Mouse (Mus musculus) monocyte, adult 2 months (primary cell): ENCODE data around the gene Asb3.

ENCODE experiments used
- DNase-seq, 2 experiments: peaks; one replicate each; pipeline ENCODE4 v3.0.0; 2022; ENCODE audit warnings: low spot score in 2 of 2, low read depth in 1 of 2

The Asb3 gene

DNA sequence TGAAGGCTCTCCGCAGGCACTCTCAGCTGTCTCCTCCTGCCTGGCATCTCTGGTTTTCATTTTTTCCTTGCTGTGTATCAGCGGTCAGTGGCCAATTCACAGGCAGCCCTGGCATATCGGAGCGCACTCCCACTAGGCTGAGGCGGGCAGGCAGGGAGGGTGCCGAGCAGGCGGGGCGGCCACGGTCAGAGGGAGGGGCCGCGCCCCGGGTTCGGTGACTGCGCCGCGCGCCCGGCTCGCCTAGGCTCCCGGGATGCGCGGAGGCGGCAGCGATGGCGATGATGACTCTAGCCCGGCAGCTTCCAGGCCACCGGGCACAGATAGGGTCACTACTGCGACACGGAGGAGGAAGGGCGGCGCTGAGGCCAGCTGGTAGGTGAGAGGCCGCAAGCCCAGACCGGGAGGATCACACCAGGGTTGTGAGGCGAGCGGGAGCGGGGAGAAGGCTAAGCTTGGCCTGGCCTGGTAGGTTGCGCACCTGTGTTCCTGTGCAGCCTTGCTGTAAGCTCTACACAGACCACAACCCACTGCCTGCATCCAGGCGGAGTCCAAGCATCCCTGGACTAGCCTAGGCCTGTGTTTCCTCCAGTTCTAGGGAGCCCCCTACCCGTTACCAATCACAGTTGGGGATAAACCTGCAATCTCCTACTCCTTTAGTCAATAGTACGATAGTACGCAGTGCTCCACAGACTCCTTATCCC, at the start of gene Asb3, which contains the start of gene Gpr75:
TSS of gene Asb3 (plus strand) at position 246 of the 701 bp plus-strand sequence.
TSS of gene Gpr75 (plus strand) at position 188 of the 701 bp plus-strand sequence.
- DNase-seq: no peak

DNA sequence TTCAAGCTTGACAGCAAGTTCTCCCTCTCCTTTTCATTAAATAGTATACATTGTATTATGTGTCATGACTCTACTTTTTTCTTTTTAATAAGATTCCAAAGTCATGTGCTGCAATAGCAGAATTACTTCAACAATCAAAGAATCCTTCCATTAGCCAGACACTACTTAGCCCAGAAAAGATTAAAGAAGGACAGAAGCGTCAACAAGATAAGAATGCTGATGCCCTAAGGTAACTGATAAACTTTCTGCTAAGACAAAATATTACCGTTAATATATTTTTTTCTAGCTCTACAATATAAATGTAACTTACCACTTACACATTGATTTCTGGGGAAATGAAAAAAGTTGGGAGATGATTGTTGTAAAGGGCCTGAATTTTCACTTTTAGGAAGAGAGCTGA, 46.4 kb upstream of the Asb3 start:
- DNase-seq: no peak

DNA sequence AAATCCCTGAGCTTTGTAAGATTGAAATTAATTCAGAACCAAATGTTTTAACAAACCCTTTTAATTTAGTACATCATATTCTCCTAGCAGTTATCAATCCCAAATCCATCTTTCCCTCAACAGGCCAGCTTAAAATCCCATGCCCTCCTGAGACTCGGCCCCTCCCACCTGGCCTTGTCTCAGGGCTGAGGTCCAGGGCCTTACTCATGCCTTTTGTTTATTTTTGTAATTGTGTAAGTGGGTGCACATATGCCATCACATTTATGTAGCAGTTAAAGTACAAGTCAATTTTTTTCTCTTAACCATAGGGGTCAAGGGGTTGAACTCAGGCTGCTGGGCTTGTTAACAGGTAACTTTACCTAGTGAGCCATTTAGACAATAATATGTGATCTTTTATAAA, 40.9 kb upstream of the Asb3 start:
- DNase-seq: no peak

DNA sequence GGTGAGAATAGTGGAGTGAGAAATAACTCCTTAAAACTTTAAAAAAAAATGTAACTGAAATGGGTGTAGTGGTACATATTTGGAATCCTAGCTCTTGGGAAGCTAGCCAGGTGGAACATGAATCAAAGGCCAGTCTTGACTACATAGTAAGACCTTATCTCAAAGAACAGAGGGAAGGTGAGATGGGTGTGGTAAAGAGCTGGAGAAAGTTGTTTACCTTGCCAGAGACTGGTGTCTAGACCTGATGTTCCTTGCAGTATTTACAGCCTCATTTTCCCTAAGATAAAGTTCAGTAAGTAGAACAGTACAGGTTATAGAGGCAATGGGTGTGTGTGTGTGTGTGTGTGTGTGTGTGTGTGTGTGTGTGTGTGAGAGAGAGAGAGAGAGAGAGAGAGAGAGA, 12.8 kb upstream of the Asb3 start:
- no peak for DNase-seq

DNA sequence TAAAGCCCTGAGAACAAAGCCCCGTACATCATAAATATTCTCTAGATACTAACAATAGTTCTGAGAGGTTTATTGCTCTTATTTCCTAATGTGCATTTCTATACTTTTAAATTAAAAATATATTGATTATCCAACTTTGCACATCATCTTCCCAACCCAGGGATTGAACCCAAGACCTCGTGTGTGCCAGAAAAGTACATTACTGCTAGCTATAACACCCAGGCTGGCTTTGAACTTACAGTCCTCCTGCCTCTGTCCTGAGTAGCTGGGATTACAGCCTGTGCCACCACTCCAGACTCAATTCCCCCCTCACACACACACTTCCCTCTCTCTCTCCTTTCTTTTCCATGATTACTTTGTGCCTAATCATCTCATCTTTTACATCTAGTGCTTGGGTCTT, 2.9 kb downstream of the Asb3 start:
- DNase-seq: no peak

DNA sequence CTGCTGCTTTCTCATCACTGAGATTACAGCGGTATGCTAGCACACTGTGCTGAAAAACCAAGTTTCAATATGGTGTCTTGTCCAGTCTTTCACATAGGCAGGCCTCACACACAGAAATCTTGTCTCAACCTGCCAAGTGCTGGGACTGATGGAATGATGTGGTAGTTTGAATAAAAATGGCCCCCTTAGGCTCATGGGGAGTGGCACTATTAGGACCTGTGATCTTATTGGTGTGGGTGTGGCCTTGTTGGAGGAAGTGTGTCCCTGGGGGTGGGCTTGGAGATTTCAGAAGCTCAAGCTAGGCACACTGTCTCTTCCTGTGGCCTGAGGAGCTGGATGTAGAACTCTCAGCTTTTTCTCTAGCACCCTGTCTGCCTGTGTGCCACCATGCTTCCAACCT, 11.0 kb downstream of the Asb3 start:
- DNase-seq: no peak

DNA sequence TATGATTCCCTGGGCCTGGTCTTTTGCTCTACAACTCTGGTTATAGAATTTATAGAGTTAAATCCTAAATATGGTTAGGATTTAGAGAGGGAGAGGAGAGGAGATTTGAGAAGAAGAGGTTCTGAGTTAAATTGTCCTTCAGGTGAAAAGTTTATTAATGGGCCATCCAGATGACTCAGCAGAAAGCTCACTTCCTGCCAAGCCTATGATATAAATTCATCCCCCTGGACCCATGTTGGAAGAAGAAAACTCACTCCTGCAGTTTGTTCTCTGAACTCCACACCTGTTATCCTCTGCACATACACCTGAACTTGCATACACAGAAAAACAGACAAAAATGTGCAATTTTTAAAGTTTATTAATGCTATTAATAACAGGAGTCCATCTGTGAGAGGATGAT, 14.1 kb downstream of the Asb3 start:
- no peak for DNase-seq

DNA sequence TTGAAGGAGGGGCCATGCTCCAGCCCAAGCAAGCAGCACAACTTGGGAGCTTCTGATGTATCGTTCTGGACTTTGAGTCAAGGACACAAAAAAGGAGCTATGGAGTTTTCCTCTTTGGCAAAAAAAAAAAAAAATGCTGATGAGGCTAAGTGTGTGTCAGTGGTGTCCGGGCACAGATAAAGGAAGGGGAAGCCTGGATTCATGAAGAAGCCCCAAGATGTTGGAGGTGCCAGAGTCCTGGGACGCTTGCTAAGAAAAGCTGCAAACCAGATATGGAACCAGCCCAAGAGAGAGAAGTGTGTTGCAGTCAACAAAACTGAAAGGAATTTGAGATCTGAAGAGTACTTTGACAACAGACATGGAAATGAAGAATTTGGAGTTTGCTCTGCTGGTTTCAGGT, 27.1 kb downstream of the Asb3 start:
- no peak for DNase-seq

DNA sequence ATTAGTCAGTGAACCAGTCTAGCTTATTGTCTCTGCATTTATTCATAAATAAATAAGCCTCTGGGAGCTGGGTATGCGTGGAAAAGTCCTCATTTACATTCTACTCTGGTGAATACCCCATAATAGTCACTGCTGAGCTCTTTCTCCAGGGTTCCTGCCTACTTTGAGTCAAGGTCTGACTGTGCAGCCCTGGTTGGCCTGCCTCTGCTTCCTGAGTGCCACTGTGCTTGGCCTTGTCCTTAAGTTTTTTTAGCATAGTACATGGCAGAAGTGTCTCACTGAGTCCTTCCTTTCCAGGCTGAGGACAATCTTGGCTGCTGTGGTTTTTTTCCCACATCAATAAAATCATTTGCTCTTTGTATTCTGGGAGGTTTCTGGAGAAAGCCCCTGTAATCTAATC, 35.4 kb downstream of the Asb3 start:
- DNase-seq: no peak

DNA sequence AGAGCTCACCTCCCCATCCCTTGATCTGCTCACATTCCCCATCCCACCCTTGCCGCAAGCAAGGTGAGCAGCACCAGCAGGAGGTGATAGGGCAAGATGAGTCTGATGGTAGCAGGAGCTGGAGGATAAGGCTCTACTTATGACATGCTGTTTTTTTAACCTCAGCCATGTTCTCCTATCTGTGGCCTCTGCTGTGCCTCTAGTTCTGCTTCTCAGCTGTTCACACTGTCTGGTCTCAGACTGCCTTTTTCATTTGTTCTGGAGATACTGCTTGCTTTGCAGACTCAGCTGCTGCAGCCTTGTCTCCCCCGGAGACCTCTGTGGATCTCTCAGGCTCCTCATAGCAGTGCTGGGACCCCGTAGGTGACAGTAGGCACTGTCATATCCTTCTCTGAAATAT, 38.1 kb downstream of the Asb3 start:
- DNase-seq: no peak

DNA sequence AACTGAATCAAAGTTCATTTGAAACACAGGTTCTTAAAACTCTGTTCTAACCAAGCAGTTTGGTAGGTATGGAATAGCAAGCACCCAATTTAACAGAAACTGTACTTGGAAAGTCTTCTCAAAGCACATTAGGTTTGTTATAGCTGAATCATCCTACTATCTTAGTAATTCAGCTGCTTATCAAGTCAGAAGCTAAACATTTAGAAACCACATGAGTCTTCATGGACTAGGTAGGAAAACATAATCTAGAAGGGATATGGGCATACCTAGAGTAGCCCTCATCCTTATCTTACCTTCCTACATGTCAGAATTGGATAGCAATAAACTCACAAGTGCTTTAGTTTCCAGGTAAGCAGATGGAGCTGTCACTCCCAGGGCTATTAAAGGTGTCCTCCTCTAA, 42.9 kb downstream of the Asb3 start:
- no peak for DNase-seq

DNA sequence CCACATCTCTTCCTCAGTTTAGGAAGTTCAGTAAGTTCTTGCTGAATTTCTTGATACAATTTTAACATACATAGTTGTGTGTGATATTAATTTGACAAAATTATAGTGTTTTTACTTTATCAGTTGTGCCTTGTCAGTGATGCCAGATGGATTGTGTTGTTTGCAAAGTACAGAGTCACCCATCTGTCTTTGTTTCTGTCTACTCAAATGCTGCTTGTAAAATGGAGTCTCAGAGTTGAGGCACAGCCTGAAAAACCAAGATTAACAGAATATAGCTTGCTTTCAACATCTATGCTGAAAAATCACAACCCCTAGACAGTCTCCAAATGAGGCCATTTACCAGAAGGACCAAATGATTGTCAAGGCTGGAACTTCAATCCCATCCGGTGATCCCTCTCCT, 43.3 kb downstream of the Asb3 start:
- DNase-seq: no peak

DNA sequence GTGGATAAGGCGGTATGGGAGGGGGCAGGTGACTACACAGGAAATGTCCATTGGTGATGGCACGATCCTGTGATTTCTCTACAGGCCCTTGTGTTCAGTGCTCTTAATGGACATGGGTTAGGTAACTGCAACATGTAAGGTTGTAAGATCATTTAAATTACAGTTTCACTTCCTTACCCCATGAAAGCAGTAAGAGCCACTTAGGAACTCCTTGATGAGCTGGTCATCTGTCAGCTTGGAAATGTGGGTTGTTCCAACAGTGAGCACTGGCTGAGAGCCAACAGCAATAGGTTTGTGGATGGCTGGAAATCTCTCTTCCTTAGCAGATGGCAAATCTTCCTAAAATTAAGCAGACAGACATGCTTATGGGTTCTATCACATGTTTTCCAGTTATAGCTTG, 58.3 kb downstream of the Asb3 start:
- no peak for DNase-seq

DNA sequence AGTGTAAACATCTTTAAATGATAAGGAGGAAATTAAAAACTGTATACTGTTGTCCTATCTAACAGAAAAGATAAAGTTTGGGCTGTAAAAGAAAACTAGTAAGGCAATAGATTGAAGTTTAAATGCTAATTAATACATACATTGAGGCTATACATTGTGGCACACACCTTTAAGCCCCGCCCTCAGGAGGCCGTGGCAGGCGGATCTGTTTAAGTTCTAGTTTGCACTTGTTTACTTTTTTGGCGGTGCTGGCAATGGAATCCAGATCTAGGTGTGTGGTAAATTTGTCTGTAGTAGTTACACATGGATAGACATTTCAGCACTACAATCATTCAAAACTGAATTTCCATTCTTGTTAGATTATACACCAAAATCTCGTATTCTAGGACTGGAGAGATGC, 67.6 kb downstream of the Asb3 start:
- no peak for DNase-seq

DNA sequence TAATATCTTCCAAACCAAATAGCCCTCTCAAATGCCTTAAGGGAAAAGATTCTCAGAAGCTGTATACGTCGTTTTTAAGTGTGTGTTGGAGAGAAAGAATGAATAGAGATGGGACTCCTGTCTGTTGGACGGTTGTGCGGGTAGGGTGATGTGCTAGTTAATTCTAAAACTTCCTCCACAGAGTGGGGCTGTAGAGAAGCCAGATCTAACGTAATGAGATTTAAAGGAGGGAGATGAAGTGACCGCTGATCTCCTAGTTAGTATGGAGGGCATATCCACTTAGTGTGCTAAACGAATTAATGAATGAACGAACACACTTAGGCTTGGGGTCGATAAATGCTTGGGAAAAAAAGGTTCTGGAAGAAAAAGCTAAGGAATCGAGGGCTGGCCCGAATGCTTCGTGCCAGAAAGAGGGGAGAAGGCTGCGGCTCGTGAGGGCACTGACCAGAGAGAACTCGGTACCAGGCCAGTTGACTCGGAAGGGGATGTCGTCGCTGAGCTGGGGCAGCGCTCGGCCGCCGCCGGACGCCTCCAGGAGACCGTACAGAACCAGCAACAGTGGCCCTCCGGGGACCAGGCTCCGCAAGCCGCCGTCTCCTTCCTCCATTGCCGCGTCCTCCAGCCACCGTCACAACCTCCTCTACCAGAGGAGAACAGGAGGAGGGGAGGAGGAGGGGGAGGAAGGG, 68.4 kb downstream of the Asb3 start:
- DNase-seq: peak in 1 of 2 experiments; percentile 2

DNA sequence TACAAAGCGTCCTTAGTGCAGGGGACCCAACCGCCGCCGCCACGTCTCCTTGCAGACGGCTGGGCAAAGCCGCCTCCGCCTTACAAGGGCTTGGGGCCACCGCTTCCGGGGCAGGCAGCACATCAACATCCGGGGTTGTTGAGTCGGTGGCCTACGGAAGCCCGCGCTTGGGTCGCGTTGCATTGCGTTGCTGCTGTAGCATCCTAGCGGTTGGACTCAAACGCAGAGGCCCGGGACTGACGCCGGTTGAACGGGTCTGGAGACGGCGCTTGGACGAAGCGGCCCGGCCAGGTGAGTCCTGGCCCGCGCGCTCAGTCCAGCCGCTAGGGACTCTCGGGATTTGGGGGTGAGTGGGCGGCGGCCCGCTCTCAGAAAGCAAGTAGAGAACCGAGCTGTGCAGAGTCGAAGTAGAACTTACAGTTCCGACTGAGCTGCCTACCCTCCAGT, 69.1 kb downstream of the Asb3 start, which contains the start of gene Erlec1:
TSS of gene Erlec1 (minus strand) at position 57 of the 447 bp plus-strand sequence.
- peak; percentile 27 to 66 for DNase-seq

DNA sequence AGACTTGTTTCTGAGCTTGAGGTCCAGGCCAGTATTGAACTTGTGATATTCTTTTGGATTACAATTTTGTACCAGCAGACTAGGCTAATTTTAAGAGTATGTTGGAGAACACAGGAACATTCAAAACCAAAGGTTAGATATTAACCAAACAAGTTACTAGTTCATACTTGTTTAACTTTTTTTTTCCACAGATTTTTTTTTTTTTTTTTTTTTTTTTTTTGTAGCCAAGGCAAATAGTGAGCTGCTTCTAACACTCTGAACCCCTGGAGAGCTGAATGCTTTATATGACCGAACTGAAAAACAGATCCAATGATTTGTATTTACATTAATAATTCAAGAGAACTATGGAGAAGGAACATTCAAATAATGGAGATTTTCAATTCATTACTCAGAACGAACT, 100.0 kb downstream of the Asb3 start:
- DNase-seq: no peak

DNA sequence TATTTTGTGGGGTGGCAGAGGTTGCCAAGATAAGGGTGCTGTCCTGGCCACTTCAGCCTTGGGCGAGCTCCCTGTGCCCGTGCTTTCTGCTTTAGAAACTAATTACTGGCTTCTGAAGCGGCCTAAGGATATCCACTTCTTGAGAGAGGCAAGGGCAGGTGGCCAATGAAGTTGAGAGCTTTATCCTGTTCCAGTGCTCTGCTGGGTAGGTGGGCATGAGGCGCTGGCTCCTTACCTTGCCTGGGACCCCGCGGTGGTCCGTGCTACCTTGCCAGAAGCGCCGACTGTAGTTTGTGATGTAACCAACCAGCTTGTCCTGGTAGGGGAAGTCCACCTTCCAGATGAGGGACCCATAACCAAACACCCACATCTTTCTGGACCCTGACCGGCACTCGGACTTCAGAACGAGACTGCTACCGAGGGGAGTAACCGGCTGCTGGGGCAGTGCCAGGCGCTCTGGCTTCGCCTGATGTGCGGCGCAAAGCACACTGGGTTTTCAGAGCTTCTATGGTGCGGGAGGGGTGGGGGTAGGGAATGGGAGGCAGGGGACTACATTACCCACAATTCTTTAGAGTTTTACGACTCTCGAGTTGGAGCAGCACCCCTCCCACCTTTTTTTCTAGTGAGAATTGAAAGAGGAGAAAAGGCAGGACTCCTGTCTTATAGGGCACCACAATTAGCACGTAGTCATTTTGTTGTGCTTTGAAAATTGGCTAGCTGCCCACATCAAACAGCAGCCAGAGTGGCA, 100.8 kb downstream of the Asb3 start, which contains the start of gene Chac2:
TSS of gene Chac2 (minus strand) at position 474 of the 748 bp plus-strand sequence.
- DNase-seq: peak; percentile 1 to 15

DNA sequence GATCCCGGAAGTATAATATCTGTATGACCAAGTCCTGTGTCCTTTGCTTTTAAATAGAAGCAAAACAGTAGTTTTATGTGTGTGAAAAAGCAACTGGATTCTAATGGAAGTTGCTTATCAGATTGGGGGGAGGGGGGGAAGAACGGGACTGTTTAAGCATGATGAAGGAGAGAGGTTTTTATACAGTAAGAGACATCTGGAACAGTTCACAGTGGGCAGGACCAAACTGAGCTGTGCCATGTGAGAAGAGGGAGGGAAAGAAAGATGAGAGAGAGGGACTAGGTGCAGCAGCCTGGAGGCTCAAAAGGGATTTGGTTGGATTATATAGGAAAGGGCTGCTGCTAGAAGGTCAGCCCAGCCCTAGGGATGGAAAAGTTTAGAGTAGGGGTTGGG, 101.4 kb downstream of the Asb3 start:
- DNase-seq: no peak

DNA sequence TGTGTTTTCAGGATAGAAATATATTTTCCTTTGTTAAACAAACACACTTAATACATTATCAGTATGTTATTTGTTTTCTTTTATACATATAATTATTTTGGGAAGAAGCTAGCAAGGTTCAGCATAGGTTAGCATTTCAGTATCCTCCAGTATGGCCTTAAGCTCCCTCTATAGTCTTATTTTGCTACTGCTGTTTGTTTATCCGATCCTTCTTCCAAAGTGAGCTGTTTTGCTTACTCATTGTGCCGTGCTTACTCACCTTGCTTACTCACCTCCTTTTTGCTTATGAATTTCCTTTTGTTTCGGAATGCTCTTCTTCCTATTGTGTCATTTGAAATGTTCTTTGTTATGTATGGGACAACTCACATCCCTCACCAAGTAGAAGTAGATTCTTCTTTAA, 111.5 kb downstream of the Asb3 start:
- no peak for DNase-seq

DNA sequence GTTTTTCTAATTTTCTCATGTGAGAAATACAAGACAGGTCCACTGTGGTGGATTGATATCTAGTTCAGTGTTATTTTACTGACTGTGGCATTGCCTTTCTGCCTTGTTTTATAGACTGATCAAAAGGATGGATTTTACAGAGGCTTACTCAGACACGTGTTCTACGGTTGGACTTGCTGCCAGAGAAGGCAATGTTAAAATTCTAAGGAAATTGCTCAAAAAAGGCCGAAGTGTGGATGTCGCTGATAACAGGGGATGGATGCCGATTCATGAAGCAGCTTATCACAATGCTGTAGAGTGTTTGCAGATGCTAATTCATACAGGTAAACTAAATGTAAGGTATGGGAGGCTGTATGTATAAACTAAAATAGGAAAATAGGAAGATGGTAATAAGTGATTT, 113.0 kb downstream of the Asb3 start:
- no peak for DNase-seq

DNA sequence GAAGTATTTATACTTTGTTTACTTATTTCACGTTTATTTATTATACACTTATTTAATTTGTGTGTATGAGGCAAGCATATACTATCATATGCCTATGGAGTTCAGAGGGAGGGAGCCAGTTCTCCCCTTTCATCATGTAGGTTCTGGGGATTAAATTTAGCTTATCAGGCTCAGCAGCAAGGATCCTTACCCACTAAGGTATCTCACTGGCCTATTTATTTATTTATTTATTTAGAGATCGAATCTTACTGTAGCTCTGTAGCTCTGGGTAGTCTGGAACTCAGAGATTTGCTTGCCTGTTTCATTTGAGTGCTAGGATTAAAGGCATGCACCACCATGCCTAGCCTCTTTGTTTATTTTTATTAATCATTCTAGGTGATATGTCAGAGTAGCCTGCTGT, 113.5 kb downstream of the Asb3 start:
- DNase-seq: no peak
